Comparison of ENCODE assay signal across 8 mouse cellular contexts in the genomic region with DNA sequence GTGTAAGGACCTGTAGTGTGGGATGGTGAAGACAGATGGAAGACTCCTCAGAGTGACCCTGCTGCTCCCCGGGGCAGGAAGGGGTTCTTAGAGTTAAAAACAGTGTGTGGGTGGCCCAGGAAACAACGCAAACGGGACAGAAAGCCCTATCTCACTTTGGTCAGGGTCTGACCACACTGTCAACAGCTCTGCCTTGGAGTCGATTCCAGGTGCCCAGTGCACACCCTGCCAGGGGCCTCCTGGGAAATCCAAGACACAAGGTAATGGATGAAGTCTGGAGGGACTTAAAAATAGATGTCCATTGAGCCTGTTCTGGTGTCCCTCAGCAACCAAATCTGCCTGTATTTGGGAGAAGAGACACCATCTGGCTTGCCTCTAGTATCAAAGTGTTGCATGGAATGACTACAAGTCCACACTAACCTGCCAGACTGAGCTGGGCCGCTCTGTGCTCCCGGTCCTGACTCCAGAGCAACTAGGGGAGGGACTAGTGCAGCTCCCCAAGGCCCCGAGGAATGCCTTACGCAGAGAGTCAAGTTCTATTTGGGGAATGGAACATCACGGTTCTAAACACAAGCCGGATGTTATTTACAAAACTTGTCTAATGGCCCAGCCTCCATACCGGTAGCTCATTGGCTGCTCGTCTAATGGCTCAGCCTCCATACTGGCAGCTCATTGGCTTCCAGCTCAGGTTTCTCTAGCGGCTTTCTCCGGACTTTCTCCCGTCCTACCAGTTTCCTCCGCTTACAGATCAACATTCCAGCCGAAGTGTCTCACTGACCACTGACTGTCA. TPM values are rescaled to one million over a fixed set of nuclear protein-coding genes. Genes with fewer than 3 reads are reported as not detected.
DNase-seq lines count a peak whose midpoint lies in the region; ATAC-seq lines count a peak whose summit lies in the region.

No protein-coding gene starts in this region.

- 6% methylated on average over 17 of the region's 17 CpGs for WGBS in embryonic facial prominence, embryonic 14.5 days
- 6% methylated on average over 17 of the region's 17 CpGs for WGBS in limb, embryonic 15.5 days
- WGBS in midbrain, embryonic 16.5 days: 11% methylated on average over 17 of the region's 17 CpGs

- peak; percentile 90 for DNase-seq in A20 (ENCODE audit: low read depth, low spot score)
- DNase-seq in adrenal gland, postnatal 10 days: peak; percentile 87
- peak; percentile 98 for DNase-seq in embryonic facial prominence, embryonic 14.5 days (ENCODE audit: low spot score)
- DNase-seq in heart, adult 9 months (ENCODE audit: low spot score in 2 of 2): peak; percentile 97 to 99
- peak; percentile 90 to 94 for DNase-seq in kidney, adult 8-10 months
- peak; percentile 80 to 84 for DNase-seq in spleen, postnatal 4 days (ENCODE audit: low spot score in 2 of 2)

- peak overlapping the region; percentile 89 for H3K27ac ChIP-seq in embryonic facial prominence, embryonic 14.5 days (replicated peaks; ENCODE audit: low read depth, low read length)
- H3K27ac ChIP-seq in limb, embryonic 15.5 days: peak overlapping the region; percentile 92
- peak overlapping the region; percentile 70 for H3K27ac ChIP-seq in midbrain, embryonic 16.5 days (ENCODE audit: low read length)

- H3K9me3 ChIP-seq in embryonic facial prominence, embryonic 14.5 days (ENCODE audit: control insufficient read depth, low read length): no peaks in the 10 kb centered on the region
- H3K9me3 ChIP-seq in limb, embryonic 15.5 days: no peaks in the 10 kb centered on the region
- H3K9me3 ChIP-seq in midbrain, embryonic 16.5 days (replicated peaks; ENCODE audit: control insufficient read depth, low read length, poor library complexity, severe bottlenecking): no peaks in the 10 kb centered on the region

- peak overlapping the region; percentile 40 for H3K4me3 ChIP-seq in embryonic facial prominence, embryonic 14.5 days (ENCODE audit: low read depth, low read length)
- H3K4me3 ChIP-seq in limb, embryonic 15.5 days: peak overlapping the region; percentile 42
- peak overlapping the region; percentile 46 for H3K4me3 ChIP-seq in midbrain, embryonic 16.5 days (ENCODE audit: low read depth, low read length)

- peak overlapping the region; percentile 59 for H3K4me2 ChIP-seq in embryonic facial prominence, embryonic 14.5 days (ENCODE audit: low read depth, low read length)
- H3K4me2 ChIP-seq in limb, embryonic 15.5 days: peak overlapping the region; percentile 57
- peak overlapping the region; percentile 88 for H3K4me2 ChIP-seq in midbrain, embryonic 16.5 days (ENCODE audit: low read length)

- no peaks in the 10 kb centered on the region for H3K36me3 ChIP-seq in embryonic facial prominence, embryonic 14.5 days (ENCODE audit: control insufficient read depth, insufficient read depth, low read length)
- no peaks in the 10 kb centered on the region for H3K36me3 ChIP-seq in limb, embryonic 15.5 days
- no peaks in the 10 kb centered on the region for H3K36me3 ChIP-seq in midbrain, embryonic 16.5 days (ENCODE audit: control insufficient read depth, insufficient read depth, low read length)

- no peaks in the 10 kb centered on the region for H3K27me3 ChIP-seq in embryonic facial prominence, embryonic 14.5 days (replicated peaks; ENCODE audit: control insufficient read depth, insufficient read depth, low read length)
- no peaks in the 10 kb centered on the region for H3K27me3 ChIP-seq in limb, embryonic 15.5 days
- H3K27me3 ChIP-seq in midbrain, embryonic 16.5 days (ENCODE audit: control insufficient read depth, insufficient read depth, low read depth, low read length): no peaks in the 10 kb centered on the region

- ATAC-seq in embryonic facial prominence, embryonic 14.5 days (ENCODE audit: low read depth): peak; percentile 91
- peak; percentile 80 for ATAC-seq in limb, embryonic 15.5 days (ENCODE audit: insufficient number of reproducible peaks, low FRiP score, low TSS enrichment, low read depth)
- peak; percentile 73 for ATAC-seq in midbrain, embryonic 16.5 days

- peaks cover 44% of the 10 kb centered on the region for H3K4me1 ChIP-seq in embryonic facial prominence, embryonic 14.5 days (ENCODE audit: control insufficient read depth, insufficient read depth, low read length)
- peaks cover 60% of the 10 kb centered on the region for H3K4me1 ChIP-seq in limb, embryonic 15.5 days
- H3K4me1 ChIP-seq in midbrain, embryonic 16.5 days (ENCODE audit: control insufficient read depth, insufficient read depth, low read length): peaks cover 11% of the 10 kb centered on the region

- peak overlapping the region; percentile 59 for H3K9ac ChIP-seq in embryonic facial prominence, embryonic 14.5 days (ENCODE audit: low read depth, low read length)
- no peak overlapping the region for H3K9ac ChIP-seq in limb, embryonic 15.5 days
- peak overlapping the region; percentile 59 for H3K9ac ChIP-seq in midbrain, embryonic 16.5 days (ENCODE audit: low read depth, low read length)

RNA-seq across cellular contexts. Expression of gene Chit1, which starts 12.1 kb away (rescaled TPM):
- under 1 TPM in 1 of 2 experiments, not detected in 1; 0.15 TPM for total RNA-seq in adrenal gland, postnatal 10 days (2021)
- polyA plus RNA-seq in embryonic facial prominence, embryonic 14.5 days (2014; fragmentation: Nextera tagmentation; extraction: Ambion mirVana): 0.18 and 0.43 TPM in 2 replicates
- polyA plus RNA-seq in limb, embryonic 15.5 days (2015; fragmentation: Nextera tagmentation; extraction: Ambion mirVana): 0.50 and 0.59 TPM in 2 replicates
- polyA plus RNA-seq in midbrain, embryonic 16.5 days (2015; fragmentation: Nextera tagmentation; extraction: Ambion mirVana): 0.21 TPM in 1 of 2 replicates, not detected in the other

RNA-seq across cellular contexts. Expression of gene Btg2, which starts 20.0 kb away (rescaled TPM):
- 10 to 100 TPM; 32.4 to 58.1 TPM for total RNA-seq in adrenal gland, postnatal 10 days (2021)
- polyA plus RNA-seq in embryonic facial prominence, embryonic 14.5 days (2014; fragmentation: Nextera tagmentation; extraction: Ambion mirVana): 37.9 and 41.3 TPM in 2 replicates
- polyA plus RNA-seq in limb, embryonic 15.5 days (2015; fragmentation: Nextera tagmentation; extraction: Ambion mirVana): 30.9 and 35.1 TPM in 2 replicates
- 27.2 and 34.9 TPM in 2 replicates for polyA plus RNA-seq in midbrain, embryonic 16.5 days (2015; fragmentation: Nextera tagmentation; extraction: Ambion mirVana)

Comparison
In these comparisons a context has a peak if more than half of its experiments do, and no peak if none do; other contexts are left out.
1. Peak in every context shown above with its lines: DNase-seq, ATAC-seq, H3K4me3 ChIP-seq and H3K27ac ChIP-seq.